Mouse (Mus musculus): ENCODE data around the gene Txk. TPM values are rescaled to one million over a fixed set of nuclear protein-coding genes. Genes with fewer than 3 reads are reported as not detected.
A peak's percentile ranks its signal among the peaks of the same experiment; 100 is the strongest.

The Txk gene
- polyA plus RNA-seq, 1 experiment from 2014 or later, result 0.34 TPM

GRCm38 (mm10) chr5:72696491-72696890, 56.1 kb downstream of the Txk start:
- Histone ChIP-seq H3K4me3 (replicated peaks; ENCODE audit: low read length) (no peak overlapping the region), H3K4me2 (ENCODE audit: low read depth, low read length) (no peak overlapping the region), H3K9ac (ENCODE audit: low read length) (no peak overlapping the region), H3K36me3 (ENCODE audit: control insufficient read depth, insufficient read depth, low read length) (no peaks in the 10 kb centered on the region), H3K27me3 (ENCODE audit: control insufficient read depth, insufficient read depth, low read length) (no peaks in the 10 kb centered on the region), H3K9me3 (replicated peaks; ENCODE audit: control insufficient read depth, low read length) (no peaks in the 10 kb centered on the region), H3K27ac (ENCODE audit: low read length) (no peak overlapping the region), H3K4me1 (ENCODE audit: control insufficient read depth, insufficient read depth, low read length) (peaks cover 14% of the 10 kb centered on the region)
- WGBS, result 59% methylated on average over 13 of the region's 13 CpGs
- ATAC-seq (ENCODE audit: insufficient read depth, low FRiP score), result no peak

DNA sequence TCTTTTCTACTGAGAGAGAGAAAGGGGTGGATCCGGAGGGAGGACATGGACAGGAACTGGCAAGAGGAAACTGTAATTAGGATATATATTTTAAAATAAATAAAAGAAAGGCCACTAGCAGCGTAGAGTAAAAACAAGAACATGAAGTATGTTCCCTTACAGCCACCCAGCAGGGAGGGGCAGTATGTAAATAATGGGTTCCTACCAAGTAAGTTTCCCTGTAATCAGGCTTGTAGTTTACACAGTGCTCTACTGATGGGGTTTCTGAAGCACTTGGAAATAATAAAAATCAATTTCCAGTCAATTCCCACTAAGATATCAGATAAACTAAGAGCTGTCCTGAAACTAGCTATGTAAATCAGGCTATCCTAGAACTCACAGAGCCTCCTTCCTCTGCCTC, 57.9 kb downstream of the Txk start:
- 56% methylated on average over 2 of the region's 2 CpGs for WGBS
- ATAC-seq (ENCODE audit: insufficient read depth, low FRiP score), result no peak

GRCm38 (mm10) chr5:72690516-72690915, 62.1 kb downstream of the Txk start:
- Histone ChIP-seq H3K36me3 (ENCODE audit: control insufficient read depth, insufficient read depth, low read length) (no peaks in the 10 kb centered on the region), H3K4me1 (ENCODE audit: control insufficient read depth, insufficient read depth, low read length) (no peaks in the 10 kb centered on the region), H3K4me2 (ENCODE audit: low read depth, low read length) (no peak overlapping the region), H3K9me3 (replicated peaks; ENCODE audit: control insufficient read depth, low read length) (no peaks in the 10 kb centered on the region; the same call in 1 of the 2 replicates), H3K27ac (ENCODE audit: low read length) (no peak overlapping the region), H3K4me3 (replicated peaks; ENCODE audit: low read length) (no peak overlapping the region), H3K27me3 (ENCODE audit: control insufficient read depth, insufficient read depth, low read length) (no peaks in the 10 kb centered on the region), H3K9ac (ENCODE audit: low read length) (no peak overlapping the region)
- 92% methylated on average over 5 of the region's 5 CpGs for WGBS
- no peak for ATAC-seq (ENCODE audit: insufficient read depth, low FRiP score)

More for the DNA sequence above, 57.9 kb downstream of the Txk start:
- H3K4me3 ChIP-seq (replicated peaks; ENCODE audit: low read length), result no peak overlapping the region
- H3K27ac ChIP-seq (ENCODE audit: low read length), result no peak overlapping the region
- peaks cover 14% of the 10 kb centered on the region for H3K4me1 ChIP-seq (ENCODE audit: control insufficient read depth, insufficient read depth, low read length)
- H3K27me3 ChIP-seq (ENCODE audit: control insufficient read depth, insufficient read depth, low read length), result no peaks in the 10 kb centered on the region
- no peak overlapping the region for H3K4me2 ChIP-seq (ENCODE audit: low read depth, low read length)
- no peak overlapping the region for H3K9ac ChIP-seq (ENCODE audit: low read length)
- no peaks in the 10 kb centered on the region for H3K36me3 ChIP-seq (ENCODE audit: control insufficient read depth, insufficient read depth, low read length)
- H3K9me3 ChIP-seq (replicated peaks; ENCODE audit: control insufficient read depth, low read length), result no peaks in the 10 kb centered on the region

- no peaks in the 10 kb centered on the region; the same call in 1 of the 2 replicates for H3K9me3 ChIP-seq (replicated peaks; ENCODE audit: control insufficient read depth, low read length)
- H3K36me3 ChIP-seq (ENCODE audit: control insufficient read depth, insufficient read depth, low read length), result no peaks in the 10 kb centered on the region
- no peak overlapping the region for H3K9ac ChIP-seq (ENCODE audit: low read length)
- no peaks in the 10 kb centered on the region for H3K4me1 ChIP-seq (ENCODE audit: control insufficient read depth, insufficient read depth, low read length)
- ATAC-seq (ENCODE audit: insufficient read depth, low FRiP score), result no peak
- no peak overlapping the region for H3K27ac ChIP-seq (ENCODE audit: low read length)
- H3K4me3 ChIP-seq (replicated peaks; ENCODE audit: low read length), result no peak overlapping the region
- WGBS, result 89% methylated on average over 7 of the region's 7 CpGs
- no peak overlapping the region for H3K4me2 ChIP-seq (ENCODE audit: low read depth, low read length)
- H3K27me3 ChIP-seq (ENCODE audit: control insufficient read depth, insufficient read depth, low read length), result no peaks in the 10 kb centered on the region
Measured at GRCm38 (mm10) chr5:72689556-72689955, 63.0 kb downstream of the Txk start.

- peak; percentile 31; the same call in 1 of the 2 replicates for ATAC-seq (ENCODE audit: insufficient read depth, low FRiP score)
- Histone ChIP-seq H3K36me3 (ENCODE audit: control insufficient read depth, insufficient read depth, low read length) (no peaks in the 10 kb centered on the region), H3K27ac (ENCODE audit: low read length) (peak overlapping the region; percentile 57; the same call in 1 of the 2 replicates), H3K4me1 (ENCODE audit: control insufficient read depth, insufficient read depth, low read length) (no peaks in the 10 kb centered on the region), H3K4me2 (ENCODE audit: low read depth, low read length) (no peak overlapping the region), H3K4me3 (replicated peaks; ENCODE audit: low read length) (no peak overlapping the region), H3K9ac (ENCODE audit: low read length) (no peak overlapping the region), H3K9me3 (replicated peaks; ENCODE audit: control insufficient read depth, low read length) (0 out of 2 replicates have a peak, but pooled peaks cover 6% of the 10 kb centered on the region), H3K27me3 (ENCODE audit: control insufficient read depth, insufficient read depth, low read length) (no peaks in the 10 kb centered on the region)
- WGBS, result 78% methylated on average over 6 of the region's 6 CpGs
Measured at GRCm38 (mm10) chr5:72681451-72681850, 71.1 kb downstream of the Txk start.

GRCm38 (mm10) chr5:72674994-72675542, 77.5 kb downstream of the Txk start:
- Histone ChIP-seq H3K4me2 (ENCODE audit: low read depth, low read length) (no peak overlapping the region), H3K4me1 (ENCODE audit: control insufficient read depth, insufficient read depth, low read length) (no peaks in the 10 kb centered on the region), H3K9me3 (replicated peaks; ENCODE audit: control insufficient read depth, low read length) (no peaks in the 10 kb centered on the region), H3K9ac (ENCODE audit: low read length) (no peak overlapping the region), H3K27me3 (ENCODE audit: control insufficient read depth, insufficient read depth, low read length) (no peaks in the 10 kb centered on the region), H3K27ac (ENCODE audit: low read length) (peak overlapping the region; percentile 87), H3K4me3 (replicated peaks; ENCODE audit: low read length) (no peak overlapping the region), H3K36me3 (ENCODE audit: control insufficient read depth, insufficient read depth, low read length) (no peaks in the 10 kb centered on the region)
- 61% methylated on average over 9 of the region's 9 CpGs for WGBS
- peak; percentile 83; the same call in 1 of the 2 replicates for ATAC-seq (ENCODE audit: insufficient read depth, low FRiP score)

GRCm38 (mm10) chr5:72671017-72671699, 81.4 kb downstream of the Txk start:
- no peak overlapping the region for H3K27ac ChIP-seq (ENCODE audit: low read length)
- H3K9me3 ChIP-seq (replicated peaks; ENCODE audit: control insufficient read depth, low read length), result no peaks in the 10 kb centered on the region
- H3K4me3 ChIP-seq (replicated peaks; ENCODE audit: low read length), result no peak overlapping the region
- no peaks in the 10 kb centered on the region for H3K27me3 ChIP-seq (ENCODE audit: control insufficient read depth, insufficient read depth, low read length)
- no peak for ATAC-seq (ENCODE audit: insufficient read depth, low FRiP score)
- H3K4me2 ChIP-seq (ENCODE audit: low read depth, low read length), result no peak overlapping the region
- H3K9ac ChIP-seq (ENCODE audit: low read length), result no peak overlapping the region
- 59% methylated on average over 8 of the region's 8 CpGs for WGBS
- H3K4me1 ChIP-seq (ENCODE audit: control insufficient read depth, insufficient read depth, low read length), result no peaks in the 10 kb centered on the region
- no peaks in the 10 kb centered on the region for H3K36me3 ChIP-seq (ENCODE audit: control insufficient read depth, insufficient read depth, low read length)

DNA sequence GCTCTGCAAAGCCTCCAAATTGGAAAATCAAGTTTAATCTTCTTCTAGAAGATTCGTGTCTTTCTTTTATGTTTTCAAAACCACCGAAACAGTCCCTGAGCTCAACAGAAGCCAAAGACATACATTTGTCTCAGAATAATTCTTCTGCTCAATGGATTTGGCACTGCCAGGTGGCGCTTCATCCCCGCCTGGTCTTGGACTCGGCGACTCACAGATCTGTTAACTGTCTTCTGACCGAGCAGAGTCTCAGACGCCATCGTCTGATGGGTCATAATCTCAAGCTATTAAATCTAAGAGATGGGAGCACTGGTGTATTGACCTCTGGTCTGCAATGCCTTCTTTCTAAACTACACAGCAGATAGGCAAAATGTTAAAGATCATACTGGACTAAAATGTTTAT, 84.2 kb downstream of the Txk start:
- H3K4me3 ChIP-seq (replicated peaks; ENCODE audit: low read length), result no peak overlapping the region
- no peaks in the 10 kb centered on the region for H3K4me1 ChIP-seq (ENCODE audit: control insufficient read depth, insufficient read depth, low read length)
- no peak for ATAC-seq (ENCODE audit: insufficient read depth, low FRiP score)
- no peak overlapping the region for H3K27ac ChIP-seq (ENCODE audit: low read length)
- H3K9ac ChIP-seq (ENCODE audit: low read length), result no peak overlapping the region
- no peaks in the 10 kb centered on the region for H3K9me3 ChIP-seq (replicated peaks; ENCODE audit: control insufficient read depth, low read length)
- H3K36me3 ChIP-seq (ENCODE audit: control insufficient read depth, insufficient read depth, low read length), result no peaks in the 10 kb centered on the region
- H3K4me2 ChIP-seq (ENCODE audit: low read depth, low read length), result no peak overlapping the region
- WGBS, result 77% methylated on average over 9 of the region's 9 CpGs
- no peaks in the 10 kb centered on the region for H3K27me3 ChIP-seq (ENCODE audit: control insufficient read depth, insufficient read depth, low read length)

- no peak for ATAC-seq (ENCODE audit: insufficient read depth, low FRiP score)
- H3K4me3 ChIP-seq (replicated peaks; ENCODE audit: low read length), result no peak overlapping the region
- WGBS, result 79% methylated on average over 7 of the region's 7 CpGs
Measured at GRCm38 (mm10) chr5:72666428-72666827, 86.1 kb downstream of the Txk start.

More at GRCm38 (mm10) chr5:72666428-72666827, 86.1 kb downstream of the Txk start:
- Histone ChIP-seq H3K9ac (ENCODE audit: low read length) (no peak overlapping the region), H3K4me1 (ENCODE audit: control insufficient read depth, insufficient read depth, low read length) (no peaks in the 10 kb centered on the region), H3K9me3 (replicated peaks; ENCODE audit: control insufficient read depth, low read length) (no peaks in the 10 kb centered on the region), H3K27me3 (ENCODE audit: control insufficient read depth, insufficient read depth, low read length) (no peaks in the 10 kb centered on the region), H3K4me2 (ENCODE audit: low read depth, low read length) (no peak overlapping the region), H3K36me3 (ENCODE audit: control insufficient read depth, insufficient read depth, low read length) (no peaks in the 10 kb centered on the region), H3K27ac (ENCODE audit: low read length) (no peak overlapping the region)

Measured in stomach, embryonic 16.5 days (tissue).